ENCODE assay signal across 8 mouse cellular contexts in the genomic region with DNA sequence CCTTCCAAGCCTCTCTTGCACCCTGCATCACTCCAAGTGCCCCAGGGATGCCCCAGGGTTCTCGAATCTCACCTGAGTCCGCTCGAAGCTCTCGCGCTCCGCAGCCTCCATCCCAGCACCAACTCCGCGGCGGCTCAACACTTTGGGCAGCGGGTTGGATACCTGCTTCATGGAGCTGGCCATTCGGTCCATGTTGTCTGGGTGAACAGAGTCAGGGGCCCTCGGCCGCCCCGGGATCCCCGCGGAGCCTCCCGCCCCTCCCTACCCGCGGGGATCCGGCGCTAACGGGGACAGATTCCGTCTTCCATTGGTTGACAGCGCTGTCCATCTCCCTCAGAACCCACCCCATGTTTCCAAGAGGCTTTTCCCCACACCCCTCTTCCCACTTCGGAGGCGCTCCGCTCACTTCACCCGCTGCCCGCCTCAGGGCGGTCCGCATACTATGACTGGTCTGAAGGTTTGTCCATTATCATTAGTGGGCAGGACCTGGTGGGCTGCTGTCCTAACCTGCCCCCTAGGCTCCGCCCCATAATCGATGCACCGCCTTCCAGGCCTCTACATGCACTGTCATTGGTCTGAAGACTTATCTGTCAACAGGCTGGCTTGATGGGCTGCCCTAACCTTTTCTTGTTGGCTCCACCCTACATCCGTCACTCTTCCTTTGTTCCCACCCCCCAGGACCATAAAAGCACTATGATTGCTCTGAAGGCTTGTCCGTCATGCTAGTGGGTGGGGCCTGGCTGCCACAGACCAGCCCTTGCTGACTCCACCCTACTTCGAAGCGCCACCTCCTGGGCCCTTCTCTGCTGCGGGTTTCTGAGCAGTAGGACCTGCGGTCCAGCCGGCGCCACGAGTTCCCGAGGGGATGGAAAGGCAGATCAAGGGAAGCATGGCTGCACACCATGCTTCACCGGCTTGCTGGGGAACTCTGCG. TPM values are rescaled to one million over a fixed set of nuclear protein-coding genes. Genes with fewer than 3 reads are reported as not detected.
DNase-seq lines count a peak whose midpoint lies in the region; ATAC-seq lines count a peak whose summit lies in the region.

A gene (minus strand): TSS at position 256 of the 933 bp plus-strand sequence.

- no peaks in the 10 kb centered on the region for H3K36me3 ChIP-seq in heart, embryonic 10.5 days
- no peaks in the 10 kb centered on the region for H3K36me3 ChIP-seq in kidney, embryonic 15.5 days

- ATAC-seq in erythroblast, adult 5-6 weeks (replicated peaks; ENCODE audit: low FRiP score, poor library complexity, severe bottlenecking): peak; percentile 72
- peak; percentile 99 for ATAC-seq in kidney, embryonic 15.5 days (replicated peaks; ENCODE audit: low FRiP score)
- ATAC-seq in monocyte, adult 5-6 weeks (replicated peaks; ENCODE audit: insufficient number of reproducible peaks, low FRiP score, low TSS enrichment, poor library complexity, severe bottlenecking): peak; percentile 98

- H3K27me3 ChIP-seq in heart, embryonic 10.5 days (ENCODE audit: insufficient read depth, poor library complexity, severe bottlenecking): no peaks in the 10 kb centered on the region; the same call in 1 of the 2 replicates
- H3K27me3 ChIP-seq in kidney, embryonic 15.5 days: 0 out of 2 replicates have a peak, but pooled peaks cover 3% of the 10 kb centered on the region

- H3K9me3 ChIP-seq in heart, embryonic 10.5 days: no peaks in the 10 kb centered on the region
- no peaks in the 10 kb centered on the region for H3K9me3 ChIP-seq in kidney, embryonic 15.5 days (replicated peaks)

- peak within 1 kb of the TSS; percentile 82 for H3K4me3 ChIP-seq in heart, embryonic 10.5 days
- peak within 1 kb of the TSS; percentile 77 for H3K4me3 ChIP-seq in kidney, embryonic 15.5 days (replicated peaks)

- peak within 1 kb of the TSS; percentile 66 for H3K9ac ChIP-seq in kidney, embryonic 15.5 days

- peak within 1 kb of the TSS; percentile 80 for H3K27ac ChIP-seq in heart, embryonic 10.5 days
- H3K27ac ChIP-seq in kidney, embryonic 15.5 days: peak within 1 kb of the TSS; percentile 69

- peak within 1 kb of the TSS; percentile 95 for H3K4me2 ChIP-seq in kidney, embryonic 15.5 days

- DNase-seq in A20 (ENCODE audit: low read depth, low spot score) (peak; percentile 99), liver (peak; percentile 91)
- peak; percentile 100 for DNase-seq in brain, adult 2 months (ENCODE audit: low read depth, low spot score)
- peak; percentile 100 for DNase-seq in heart, embryonic 10.5 days (ENCODE audit: low spot score)
- peak; percentile 90 to 93 for DNase-seq in spleen, postnatal 4 days (ENCODE audit: low spot score in 2 of 2)

- peaks cover 13% of the 10 kb centered on the region for H3K4me1 ChIP-seq in heart, embryonic 10.5 days
- peaks cover 18% of the 10 kb centered on the region for H3K4me1 ChIP-seq in kidney, embryonic 15.5 days

- WGBS in heart, embryonic 10.5 days: under 1% methylated on average over 46 of the region's 46 CpGs
- WGBS in kidney, embryonic 15.5 days: under 1% methylated on average over 45 of the region's 46 CpGs

RNA-seq across cellular contexts. Expression of the gene that starts here (rescaled TPM):
- 1.2 and 5.0 TPM in 2 replicates for total RNA-seq in erythroblast, adult 5-6 weeks (2015; ENCODE audit: low replicate concordance)
- 1.3 and 4.9 TPM in 2 replicates for total RNA-seq in erythroblast, adult 5-6 weeks (2017; ENCODE audit: low replicate concordance)
- polyA plus RNA-seq in heart, embryonic 10.5 days (2016; fragmentation: Nextera tagmentation; extraction: Ambion mirVana): 41.7 and 45.7 TPM in 2 replicates
- 43.2 and 45.2 TPM in 2 replicates for polyA plus RNA-seq in kidney, embryonic 15.5 days (2015; fragmentation: Nextera tagmentation; extraction: Ambion mirVana)
- 136 to 193 TPM (median 152 TPM) in 3 replicates for total RNA-seq in monocyte, adult 5-6 weeks (2017)

Comparison
In these comparisons a context has a peak if more than half of its experiments do, and no peak if none do; other contexts are left out.
1. Peak in every context shown above with its lines: DNase-seq, ATAC-seq, H3K4me3 ChIP-seq and H3K27ac ChIP-seq.
2. RNA of the gene that starts here (total RNA-seq): 136 to 193 TPM in monocyte, adult 5-6 weeks; 1.2 to 5.0 TPM in erythroblast, adult 5-6 weeks; every median in the first group is over 10 times any median in the second.